Mouse (Mus musculus): ENCODE results near the gene Ncoa1. TPM values are rescaled to one million over a fixed set of nuclear protein-coding genes. Genes with fewer than 3 reads are reported as not detected.
A peak's percentile ranks its signal among the peaks of the same experiment; 100 is the strongest.

The Ncoa1 gene
- 27.6 and 28.0 TPM in 2 replicates for total RNA-seq (2015)
- 6.7 and 11.0 TPM in 2 replicates for total RNA-seq (2017)

GRCm38 (mm10) chr12:4476832-4477671, at the start of gene Ncoa1:
Gene Ncoa1, minus strand, starts transcription at chr12:4477182.
- ATAC-seq (replicated peaks; ENCODE audit: poor library complexity), result peak; percentile 86

DNA sequence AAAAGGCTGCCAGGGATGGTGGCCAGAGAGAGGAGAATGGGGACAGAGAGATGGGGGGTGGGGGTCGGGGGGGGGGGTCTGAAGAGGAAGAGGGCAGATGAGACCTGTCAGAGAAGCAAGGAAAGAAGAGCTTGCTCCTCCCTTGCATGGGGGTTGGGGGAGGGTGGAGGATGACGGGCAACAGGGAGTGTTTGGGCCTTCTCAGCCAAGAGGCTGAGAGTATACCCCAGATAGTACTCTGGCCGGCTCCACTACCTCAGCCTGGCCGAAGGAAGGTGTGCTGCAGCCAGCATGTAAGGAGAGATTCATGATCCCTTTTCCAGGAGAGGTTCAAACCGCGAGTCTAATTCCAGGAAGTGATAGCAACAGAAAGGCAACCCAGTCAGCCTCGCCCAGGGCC, 47.6 kb upstream of the Ncoa1 start:
- no peak for ATAC-seq (replicated peaks; ENCODE audit: poor library complexity)

GRCm38 (mm10) chr12:4523688-4524298, 46.8 kb upstream of the Ncoa1 start:
- ATAC-seq (replicated peaks; ENCODE audit: poor library complexity), result no peak

DNA sequence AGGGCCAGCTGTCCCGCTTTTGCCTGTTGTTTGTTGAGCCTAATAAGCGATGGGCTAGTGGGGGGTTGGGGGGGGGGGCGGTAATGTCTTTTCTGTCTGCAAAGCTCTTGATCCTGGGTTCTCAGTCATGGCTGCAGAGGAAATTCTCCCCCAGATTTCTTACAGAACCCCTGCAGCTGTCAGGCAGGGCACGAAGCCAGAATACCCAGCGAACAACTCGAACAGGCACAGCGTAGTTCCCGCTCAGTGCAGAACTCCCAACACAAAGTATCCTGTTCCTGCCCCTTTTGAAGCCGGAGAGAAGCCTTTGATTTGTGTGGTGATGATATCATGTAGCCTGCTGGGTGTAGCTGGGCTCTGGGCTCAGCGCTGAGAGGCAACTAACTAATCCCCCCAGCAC, 46.2 kb upstream of the Ncoa1 start:
- no peak for ATAC-seq (replicated peaks; ENCODE audit: poor library complexity)

GRCm38 (mm10) chr12:4518957-4519356, 42.0 kb upstream of the Ncoa1 start:
- no peak for ATAC-seq (replicated peaks; ENCODE audit: poor library complexity)

GRCm38 (mm10) chr12:4509591-4510061, 32.6 kb upstream of the Ncoa1 start:
- ATAC-seq (replicated peaks; ENCODE audit: poor library complexity), result no peak

GRCm38 (mm10) chr12:4508182-4508581, 31.2 kb upstream of the Ncoa1 start:
- ATAC-seq (replicated peaks; ENCODE audit: poor library complexity), result no peak

DNA sequence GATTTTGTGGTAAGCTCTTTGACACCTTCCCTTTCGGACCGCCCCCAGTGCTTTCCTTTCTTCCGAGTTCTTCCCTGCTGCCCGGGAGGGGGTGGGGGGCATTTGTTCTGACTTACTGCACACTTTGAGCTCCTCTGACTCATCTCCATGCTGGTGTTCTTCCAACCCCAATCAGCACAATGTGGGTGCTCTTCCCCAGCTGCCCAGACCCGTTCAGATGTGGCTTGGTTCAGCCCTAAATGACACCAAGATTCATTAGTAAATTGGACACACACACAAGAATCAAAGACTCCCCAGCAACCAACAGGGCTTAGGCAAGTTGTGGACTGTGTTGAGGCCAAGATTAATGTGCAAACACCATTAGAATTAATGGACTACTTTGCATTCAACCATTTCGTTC, 30.5 kb upstream of the Ncoa1 start:
- ATAC-seq (replicated peaks; ENCODE audit: poor library complexity), result no peak

DNA sequence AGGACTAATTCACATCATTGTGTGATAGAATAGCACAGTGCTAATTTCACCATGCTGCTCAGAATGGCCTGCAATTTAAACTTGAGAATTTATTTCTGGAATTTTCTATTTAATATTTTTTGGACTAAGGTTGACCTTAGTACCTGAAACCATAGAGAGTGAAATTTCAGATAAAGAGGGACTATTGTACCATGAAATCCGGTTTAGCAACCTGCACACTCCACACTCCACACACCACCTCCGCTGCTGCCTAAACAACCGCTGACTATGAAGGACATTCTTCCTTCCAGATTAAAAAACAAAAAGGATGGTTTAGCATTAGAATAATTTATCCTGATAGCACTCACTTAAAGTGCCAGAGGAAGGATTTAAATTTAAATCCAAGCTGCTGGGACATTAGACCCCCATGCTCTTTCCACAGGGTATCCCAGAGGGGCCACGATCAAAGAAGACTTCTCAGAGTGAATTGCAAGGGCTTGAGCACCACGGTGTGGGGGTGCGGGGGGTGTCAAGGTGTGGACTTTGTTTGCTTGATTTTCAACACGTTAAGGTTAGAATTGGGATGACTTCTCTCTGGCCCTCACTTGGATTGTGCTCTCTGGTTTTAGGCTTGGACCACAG, 29.9 kb upstream of the Ncoa1 start:
- no peak for ATAC-seq (replicated peaks; ENCODE audit: poor library complexity)

GRCm38 (mm10) chr12:4505298-4505697, 28.3 kb upstream of the Ncoa1 start:
- ATAC-seq (replicated peaks; ENCODE audit: poor library complexity), result no peak

DNA sequence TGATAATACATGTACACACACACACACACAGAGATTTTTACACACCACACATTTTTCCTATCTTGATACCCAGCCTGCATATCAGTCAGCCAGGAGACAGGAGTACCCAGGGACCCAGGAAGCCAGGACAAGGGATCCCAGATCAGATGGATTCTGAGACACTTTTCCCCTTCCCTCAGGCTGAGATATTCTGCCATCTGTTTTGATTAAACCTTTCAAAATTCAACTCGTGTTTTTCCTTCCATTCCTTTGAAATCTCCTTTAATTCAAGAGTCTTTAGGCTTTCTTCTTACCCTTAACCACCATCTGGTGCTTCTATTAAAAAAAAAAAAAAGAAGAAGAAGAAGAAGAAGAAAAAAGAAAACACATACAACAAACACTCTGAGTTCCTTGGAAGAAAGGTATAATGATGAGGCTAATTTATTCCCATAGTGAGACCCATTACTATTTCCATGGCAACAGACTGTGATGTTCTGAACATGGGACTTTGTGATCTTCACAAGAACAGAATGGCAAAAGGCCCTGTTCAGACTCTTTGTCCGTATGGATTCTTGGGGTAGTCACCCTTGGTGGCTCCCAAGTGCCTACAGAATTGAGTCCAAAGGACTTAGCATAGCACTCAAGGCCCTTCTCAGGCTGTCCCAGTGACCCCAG, 26.8 kb upstream of the Ncoa1 start:
- no peak for ATAC-seq (replicated peaks; ENCODE audit: poor library complexity)

DNA sequence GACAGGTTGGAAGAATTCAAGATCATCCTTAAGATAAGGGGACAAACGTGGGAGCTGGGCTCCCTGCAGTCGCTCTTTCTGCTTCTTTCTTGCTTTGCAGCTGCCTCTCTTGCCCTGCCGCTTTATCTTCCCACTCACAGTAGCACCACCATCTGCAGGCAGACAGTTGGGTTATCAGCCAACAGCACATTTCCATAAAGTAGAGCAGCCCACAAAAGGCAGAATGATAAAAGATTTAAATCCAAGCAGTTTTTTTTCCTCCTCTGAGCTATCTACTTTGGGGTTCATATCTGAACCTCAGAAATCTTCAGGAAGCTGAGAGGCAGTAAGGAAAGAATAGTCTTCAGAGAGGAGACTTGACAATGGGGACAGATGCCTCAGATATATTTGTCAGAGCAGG, 24.9 kb upstream of the Ncoa1 start:
- ATAC-seq (replicated peaks; ENCODE audit: poor library complexity), result peak; percentile 98

DNA sequence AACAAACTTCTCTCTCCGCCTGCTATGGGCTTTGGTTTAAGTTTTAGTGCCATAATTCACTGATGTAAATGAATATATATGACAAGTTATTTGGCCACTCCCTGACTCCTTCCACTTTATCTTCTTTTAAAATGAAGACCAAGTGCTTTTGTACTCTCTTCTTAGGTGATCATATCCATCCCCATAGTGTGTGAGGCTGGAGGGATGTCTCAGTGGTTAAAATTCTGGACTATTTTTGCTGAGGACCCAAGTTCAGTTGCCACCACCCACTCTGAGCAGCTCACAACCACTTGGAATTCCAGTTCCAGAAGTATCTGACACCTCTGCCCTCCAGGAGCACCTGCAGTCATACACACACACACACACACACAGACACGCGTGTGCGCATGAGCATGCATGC, 23.5 kb upstream of the Ncoa1 start:
- no peak for ATAC-seq (replicated peaks; ENCODE audit: poor library complexity)

GRCm38 (mm10) chr12:4499651-4500175, 22.7 kb upstream of the Ncoa1 start:
- ATAC-seq (replicated peaks; ENCODE audit: poor library complexity), result no peak

- ATAC-seq (replicated peaks; ENCODE audit: poor library complexity), result no peak
These were observed 11.4 kb upstream of the Ncoa1 start for GRCm38 (mm10) chr12:4488411-4488810.

- ATAC-seq (replicated peaks; ENCODE audit: poor library complexity), result no peak
These were observed 6.4 kb upstream of the Ncoa1 start for GRCm38 (mm10) chr12:4483386-4483785.

GRCm38 (mm10) chr12:4481687-4482086, 4.7 kb upstream of the Ncoa1 start:
- no peak for ATAC-seq (replicated peaks; ENCODE audit: poor library complexity)

- no peak for ATAC-seq (replicated peaks; ENCODE audit: poor library complexity)
These were observed 3.3 kb upstream of the Ncoa1 start for GRCm38 (mm10) chr12:4480250-4480649.

- ATAC-seq (replicated peaks; ENCODE audit: poor library complexity), result no peak
These were observed 2.3 kb upstream of the Ncoa1 start for GRCm38 (mm10) chr12:4479171-4479881.
